Mouse (Mus musculus) embryo, embryonic 9.5 days (tissue): ENCODE results near the gene Trex2.

Source experiments
- DNase-seq: peaks from one replicate; pipeline ENCODE4 v3.0.0-alpha.2; 2017; ENCODE audit errors: extremely low spot score

Gene Trex2

DNA sequence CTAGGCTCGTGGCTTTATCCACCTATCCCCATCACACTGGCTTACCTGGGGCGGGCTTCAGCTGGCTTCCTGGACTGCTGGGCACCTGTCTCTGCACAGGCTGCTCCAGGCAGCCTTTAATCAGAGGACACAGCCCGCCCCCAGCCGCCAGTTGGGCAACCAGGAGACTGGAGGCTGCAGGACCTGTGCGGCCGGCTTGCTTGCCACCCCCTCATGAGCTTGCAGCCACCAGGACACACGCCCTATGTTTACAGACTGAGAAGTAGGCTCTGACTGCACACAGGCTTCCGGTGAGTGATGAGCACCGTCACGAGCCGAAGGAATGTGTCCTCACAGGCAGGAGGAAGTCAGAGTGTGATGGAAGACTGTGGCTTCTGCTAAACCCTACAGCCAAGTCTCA, at the start of gene Trex2:
TSS of gene Trex2 (minus strand) at position 93 of the 400 bp plus-strand sequence.
- DNase-seq: no peak

DNA sequence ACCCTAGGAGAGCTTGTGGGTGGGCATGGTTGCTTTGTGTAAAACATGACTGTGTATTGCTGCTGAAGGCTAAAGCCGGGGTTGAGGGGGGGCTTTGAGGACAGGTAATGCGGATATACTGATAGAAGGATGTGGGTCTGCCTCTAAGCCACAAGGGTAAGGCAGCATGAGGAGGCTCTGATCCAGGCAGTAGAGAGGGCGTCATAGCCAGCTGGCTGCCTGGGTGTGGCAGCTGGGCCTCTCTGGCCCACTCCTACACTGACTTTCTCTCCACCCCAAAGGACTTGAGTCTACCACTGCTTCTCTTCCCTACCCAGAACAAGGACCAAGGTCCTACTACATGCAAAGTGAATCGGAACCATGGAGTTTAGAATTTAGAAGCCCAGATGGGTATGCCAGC, 49.7 kb upstream of the Trex2 start:
- DNase-seq: no peak

DNA sequence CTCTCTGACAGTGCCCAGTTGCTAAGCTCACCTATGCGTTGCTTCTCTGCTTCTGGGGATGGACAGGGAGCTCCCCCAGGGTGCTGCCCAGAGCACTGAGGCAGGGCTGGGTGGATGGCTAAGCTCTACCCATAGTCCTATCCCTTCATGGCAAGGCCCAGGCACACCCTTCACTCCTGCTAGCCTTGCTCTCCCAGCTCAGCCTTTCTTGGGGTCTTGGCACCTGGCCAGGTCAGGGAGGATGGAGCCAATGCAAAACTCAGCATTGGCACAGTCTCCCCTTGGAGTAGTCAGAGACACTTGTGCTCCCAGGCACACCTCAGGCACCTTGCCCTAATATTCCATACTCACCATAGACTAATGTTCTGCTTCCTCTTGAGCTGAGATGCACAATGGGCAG, 48.9 kb upstream of the Trex2 start:
- no peak for DNase-seq

DNA sequence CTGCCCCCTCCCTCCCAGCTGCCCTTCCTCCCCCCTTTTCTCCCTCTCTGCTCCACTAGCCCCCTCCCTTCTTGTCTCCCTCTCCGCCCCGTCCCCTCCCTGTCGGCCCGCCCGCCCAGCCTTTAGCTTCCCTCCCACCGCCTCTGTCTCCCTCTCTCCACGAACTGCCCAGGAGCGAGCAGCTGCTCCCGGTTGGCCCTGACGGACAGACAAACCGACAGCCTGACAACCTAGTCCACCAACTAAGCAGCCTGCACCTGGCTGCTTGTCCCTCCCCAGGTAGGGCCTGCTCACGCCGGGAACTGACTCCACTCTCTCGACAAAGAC, 48.3 kb upstream of the Trex2 start, which contains the start of gene Bgn:
TSS of gene Bgn (plus strand) at position 119 of the 327 bp plus-strand sequence.
- no peak for DNase-seq

DNA sequence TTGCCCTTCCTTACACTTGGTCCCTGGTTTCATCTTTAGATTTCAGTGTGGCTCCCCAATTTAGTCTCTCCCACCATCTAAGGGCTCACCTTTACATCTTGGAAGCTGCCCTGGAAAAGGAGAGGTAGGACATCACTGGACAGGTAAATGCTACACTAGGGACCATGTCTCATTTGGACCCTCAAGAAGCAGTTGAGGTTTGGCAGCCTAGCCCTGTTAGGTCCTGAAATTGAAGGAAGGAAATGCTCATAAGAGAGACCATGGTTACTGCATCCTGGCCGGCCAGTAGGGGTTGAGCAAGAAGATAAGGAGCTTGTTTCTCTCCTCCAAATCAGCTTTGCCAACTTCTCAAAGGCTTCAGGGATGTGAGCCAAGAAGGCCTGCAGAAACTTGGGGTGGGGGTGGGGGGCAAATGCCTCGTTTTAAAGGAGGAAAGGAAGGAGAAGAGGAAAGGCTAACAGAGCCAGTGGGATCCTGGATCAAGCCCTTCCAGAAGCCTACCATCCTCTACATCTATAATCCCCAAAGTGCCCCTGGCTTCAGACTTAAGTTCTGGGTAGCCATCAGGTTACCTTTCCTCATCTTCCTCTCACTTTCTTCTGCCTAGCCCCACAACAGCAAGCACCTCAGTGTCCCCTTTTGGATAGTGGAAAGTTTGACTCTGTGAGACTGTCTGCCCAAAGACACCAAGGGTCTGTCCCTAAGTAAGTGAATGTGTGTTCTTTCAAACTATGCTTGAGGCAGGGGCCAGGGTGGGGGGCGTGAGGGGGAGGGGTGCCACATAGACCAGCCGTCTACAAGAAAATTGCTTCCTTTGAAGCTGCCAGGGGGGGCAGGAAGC, 47.7 kb upstream of the Trex2 start:
- DNase-seq: no peak

DNA sequence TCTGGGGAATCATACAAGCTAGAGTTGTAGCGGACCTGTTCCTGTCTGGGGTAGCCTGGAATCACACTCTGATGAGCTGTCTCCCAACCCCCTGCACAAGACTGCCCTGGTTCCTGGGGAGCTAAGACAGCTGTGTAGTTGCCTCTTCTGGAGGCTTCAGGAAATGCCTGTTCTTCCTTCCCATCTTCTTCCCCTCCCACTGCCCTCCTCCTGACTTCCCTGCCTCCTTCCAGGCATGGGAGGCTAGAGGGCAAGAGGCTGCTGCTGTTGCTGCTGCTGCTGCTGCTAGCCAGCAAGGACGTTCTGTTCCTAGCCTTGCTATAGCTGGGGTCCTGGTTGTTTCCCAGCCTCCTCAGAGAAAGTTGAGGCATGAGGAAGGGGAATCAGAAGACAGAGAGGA, 45.2 kb upstream of the Trex2 start:
- no peak for DNase-seq

DNA sequence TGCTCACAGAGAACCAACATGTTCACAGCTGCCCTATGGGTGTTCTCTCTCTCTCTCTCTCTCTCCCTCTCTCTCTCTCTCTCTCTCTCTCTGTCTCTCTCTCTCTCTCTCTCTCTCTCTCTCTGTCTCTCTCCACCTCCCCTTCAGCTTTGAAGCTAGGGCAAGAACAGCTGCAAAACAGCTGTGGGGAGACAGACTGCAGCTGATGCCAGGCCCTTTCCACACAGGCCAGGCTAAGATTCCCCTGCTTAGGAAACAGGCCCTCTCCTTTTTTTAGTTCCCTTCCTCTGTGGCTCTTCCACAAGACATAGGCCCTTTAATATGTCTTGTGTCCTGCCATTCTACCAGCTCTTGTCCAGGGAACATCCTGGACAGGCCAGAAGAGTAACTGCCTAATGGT, 44.5 kb upstream of the Trex2 start:
- DNase-seq: no peak

DNA sequence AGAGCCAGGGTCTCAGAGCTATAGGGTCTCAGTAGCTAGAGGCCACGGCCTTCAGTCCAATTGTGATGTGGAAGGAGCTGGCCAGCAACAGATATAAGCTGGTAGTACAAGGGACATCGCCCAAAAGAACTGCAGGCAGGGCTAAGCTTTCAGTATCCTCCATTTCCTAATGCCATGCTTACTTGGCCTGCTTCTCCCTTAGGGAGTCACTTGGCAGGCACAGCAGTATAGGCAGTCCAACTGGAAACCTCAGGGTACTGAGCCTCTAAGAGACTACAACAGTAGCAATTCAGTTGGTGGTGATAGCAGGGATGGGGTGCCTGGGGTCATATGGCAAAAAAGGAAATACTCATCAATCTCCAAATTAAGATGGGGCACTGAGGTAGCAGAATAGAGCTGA, 42.4 kb upstream of the Trex2 start:
- DNase-seq: no peak

DNA sequence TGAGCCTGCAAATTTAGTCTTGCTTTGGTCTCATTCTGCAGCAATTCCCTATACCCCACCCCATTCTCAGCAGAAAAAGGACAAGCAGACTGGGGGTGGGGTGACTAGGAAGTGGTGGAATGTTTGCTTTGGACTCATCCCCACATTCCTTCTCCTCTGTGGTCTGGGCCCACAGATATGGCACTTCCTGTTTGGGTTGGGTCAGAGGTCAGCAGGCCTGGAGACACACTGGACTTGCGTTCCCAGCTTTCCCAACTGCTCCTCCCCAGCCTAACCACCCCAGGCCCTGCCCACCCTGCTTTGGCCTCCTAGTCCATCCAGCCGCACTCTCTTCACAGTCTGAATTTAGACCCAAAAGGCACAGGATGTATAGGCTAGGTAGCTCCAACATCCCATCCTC, 41.5 kb upstream of the Trex2 start:
- DNase-seq: no peak

DNA sequence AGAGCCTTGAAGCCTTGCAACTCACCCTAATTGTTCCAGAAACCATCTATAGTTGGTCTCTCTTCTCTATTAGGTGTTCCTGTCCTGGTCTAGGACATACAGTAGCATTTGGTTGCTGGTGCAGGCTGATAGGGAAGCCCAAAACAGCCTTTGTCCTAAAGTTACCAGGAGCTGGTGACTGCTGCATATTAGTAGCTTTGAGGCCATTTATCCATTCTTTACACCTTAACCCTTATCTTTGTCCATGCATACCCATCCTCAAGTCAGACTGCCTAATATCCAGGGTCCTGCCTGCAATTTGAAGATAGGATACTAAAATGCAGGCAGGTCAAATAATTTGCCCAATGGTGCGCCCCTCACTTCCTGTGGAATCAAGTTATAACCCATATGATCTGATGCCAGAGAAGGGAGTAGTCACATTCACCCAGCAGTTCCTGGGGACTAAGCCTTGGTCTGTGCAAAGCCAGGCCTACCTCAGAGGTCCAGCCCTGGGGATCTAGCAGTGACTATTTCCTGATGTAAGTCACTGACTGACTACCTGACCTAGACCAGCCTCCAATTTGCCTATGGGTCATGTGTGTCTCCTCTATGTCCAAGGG, 40.6 kb upstream of the Trex2 start:
- no peak for DNase-seq

DNA sequence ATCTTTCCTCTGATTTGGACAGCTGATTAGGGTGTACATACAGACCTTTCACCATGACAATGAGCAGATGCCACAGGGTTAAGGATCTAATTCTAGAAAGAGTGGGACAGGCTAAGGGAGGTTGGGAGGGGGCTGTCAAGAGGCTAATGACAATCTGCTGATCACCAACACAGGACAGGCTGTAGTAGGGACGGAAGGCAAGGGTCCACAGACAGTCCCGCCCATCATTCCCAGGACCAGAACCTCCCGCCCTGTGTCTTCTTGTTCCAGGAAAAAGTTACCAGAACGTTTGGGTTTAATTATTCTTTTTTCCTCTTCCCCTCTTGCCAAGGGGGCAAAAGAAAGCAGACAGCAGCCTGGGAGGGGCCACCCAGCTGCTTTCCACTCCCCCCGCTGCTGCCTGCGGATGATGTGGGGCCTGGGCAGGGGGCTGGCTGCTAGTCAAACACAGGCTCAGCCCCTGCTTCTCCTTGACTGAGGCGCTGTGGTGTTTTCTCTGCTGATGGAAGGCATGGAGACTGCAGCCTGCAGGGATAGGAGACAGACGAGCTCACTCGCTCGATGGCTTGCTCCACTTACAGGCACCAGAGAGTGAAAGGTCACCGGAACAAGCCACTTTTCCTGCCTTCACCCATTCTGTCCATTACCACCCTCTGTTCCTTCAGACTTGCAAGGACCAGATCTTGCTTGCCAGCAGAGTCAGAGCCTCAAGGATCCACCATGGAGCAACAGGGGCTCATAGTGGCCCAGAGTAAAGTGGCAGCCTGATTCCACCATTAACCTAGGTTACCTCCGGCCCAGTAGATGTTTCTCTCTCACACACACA, 39.4 kb upstream of the Trex2 start:
- no peak for DNase-seq

DNA sequence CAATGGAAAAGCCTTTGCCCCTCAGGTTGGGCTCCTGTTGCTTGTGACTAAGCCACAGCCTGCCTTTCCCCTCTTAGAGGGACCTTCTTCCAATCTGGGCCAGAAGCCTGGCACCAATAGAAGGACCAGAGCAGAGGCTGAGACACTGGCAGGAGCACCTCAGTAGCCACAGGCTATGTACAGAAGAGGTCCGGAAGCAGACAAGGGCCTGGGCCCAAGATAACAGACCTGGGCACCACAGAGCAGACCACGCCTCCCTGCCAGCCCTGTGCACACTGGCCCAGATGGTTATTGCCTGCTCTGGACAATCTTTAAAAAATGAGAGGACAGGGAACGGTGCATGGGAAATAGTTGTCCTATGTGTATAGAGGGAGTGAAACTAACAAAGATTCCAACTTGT, 36.6 kb upstream of the Trex2 start:
- no peak for DNase-seq

DNA sequence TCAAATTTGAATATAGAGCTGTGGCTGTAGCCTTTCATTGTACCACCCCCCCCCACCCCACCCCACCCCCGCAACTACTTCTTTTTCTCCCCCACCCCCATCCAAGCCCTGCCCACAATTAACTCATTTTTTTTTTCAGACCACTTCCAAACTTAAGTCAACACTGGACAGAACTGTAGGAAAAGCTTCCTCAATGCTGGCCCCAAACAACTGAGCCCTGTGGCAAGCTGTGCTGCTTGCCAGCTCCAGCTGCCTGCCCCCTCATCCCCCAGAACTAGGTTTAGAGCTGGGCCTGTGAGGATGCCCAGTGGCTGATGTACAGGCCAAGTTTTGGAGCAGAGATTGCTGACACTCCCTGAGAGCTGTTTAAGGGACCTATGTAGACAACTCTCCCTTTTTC, 33.6 kb upstream of the Trex2 start:
- DNase-seq: no peak

DNA sequence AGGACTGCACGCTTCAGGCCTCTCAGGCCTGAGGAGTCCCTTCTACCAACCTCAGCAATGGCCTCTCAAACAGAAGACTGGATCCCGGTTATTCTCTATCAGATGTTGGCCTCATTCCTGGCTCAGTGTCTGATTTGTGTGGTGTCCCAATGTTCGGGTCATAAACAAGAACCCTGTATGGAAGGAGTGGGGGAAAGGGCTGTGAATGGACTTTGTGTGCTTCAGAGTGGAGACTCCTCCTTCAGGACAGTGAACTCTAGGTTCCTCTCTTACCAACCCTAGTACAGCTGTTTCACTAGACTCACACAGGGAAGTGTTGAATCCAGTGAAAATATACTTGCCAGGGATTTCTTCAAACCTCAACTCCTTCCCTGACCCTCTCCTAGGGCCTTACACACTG, 33.2 kb upstream of the Trex2 start:
- no peak for DNase-seq

DNA sequence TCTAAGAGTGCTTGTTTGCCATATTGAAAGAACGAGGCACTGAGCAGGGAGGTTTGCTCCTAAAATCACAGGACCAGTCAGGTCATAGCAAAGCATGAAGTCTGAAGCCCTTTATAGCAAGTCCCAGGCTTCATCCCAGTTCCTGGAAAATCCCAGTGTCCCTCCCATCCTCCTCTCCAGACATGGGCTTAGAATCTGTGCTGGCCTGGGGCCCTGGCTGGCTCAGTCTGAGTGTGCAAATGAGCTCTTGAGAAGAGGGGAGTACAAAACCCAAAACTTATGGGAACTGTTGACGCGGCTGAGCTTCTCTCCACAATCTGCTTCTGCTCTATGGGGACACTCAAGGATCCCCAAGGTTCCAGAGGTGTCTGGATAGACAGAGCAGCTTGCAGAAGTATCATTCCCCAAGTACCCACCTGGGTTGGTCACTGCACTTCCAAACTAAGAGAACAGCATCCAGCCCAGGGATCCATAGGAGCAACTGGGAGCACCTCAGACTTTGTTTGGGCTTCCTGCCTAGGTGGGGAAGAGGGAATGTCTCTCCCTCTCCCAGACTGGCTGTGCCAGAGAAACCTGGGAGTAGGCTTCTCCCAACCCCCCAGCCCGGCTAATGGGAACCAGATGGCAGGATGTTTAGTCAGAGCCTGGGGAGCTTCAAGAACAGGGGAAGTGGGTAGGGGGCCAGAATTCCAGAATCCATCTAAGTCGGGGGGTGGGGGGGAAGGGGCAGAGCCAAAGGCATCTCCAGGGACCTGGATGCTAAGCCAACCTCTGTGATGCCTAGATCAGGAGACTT, 32.5 kb upstream of the Trex2 start:
- DNase-seq: peak; percentile 58

DNA sequence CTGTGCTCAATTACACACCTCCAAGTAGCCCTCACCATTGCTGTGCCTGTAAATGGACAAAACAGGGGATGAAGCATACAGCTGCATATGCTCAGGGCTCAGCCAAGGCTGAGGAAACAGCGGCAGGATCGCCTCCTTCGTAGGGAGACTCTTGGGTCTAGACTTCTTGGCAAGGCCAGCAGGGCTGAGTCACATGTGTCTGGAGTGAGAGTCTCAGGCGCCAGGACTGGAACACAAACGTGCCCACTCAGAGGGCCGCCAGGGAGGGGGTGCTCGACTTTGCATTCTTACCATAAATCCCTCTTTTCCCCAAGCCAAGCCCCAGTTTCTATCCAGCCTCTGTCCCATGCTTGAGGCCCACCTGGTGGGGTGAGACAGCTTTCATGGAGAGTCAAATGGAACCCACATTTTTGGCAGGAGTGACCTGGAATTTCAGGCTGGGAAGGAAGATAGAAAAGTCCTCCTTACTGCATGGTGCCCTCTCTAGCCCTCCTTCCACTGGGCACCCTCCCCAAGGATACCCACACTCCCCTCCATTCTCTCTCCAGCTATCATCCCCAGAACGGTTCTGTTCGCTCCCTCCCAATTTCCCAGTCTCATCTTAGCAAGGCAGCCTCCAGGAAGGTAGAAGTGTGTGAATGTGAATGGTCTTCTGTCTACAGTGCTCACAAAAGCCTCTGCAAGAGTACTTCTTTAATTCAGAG, 30.5 kb upstream of the Trex2 start:
- no peak for DNase-seq

DNA sequence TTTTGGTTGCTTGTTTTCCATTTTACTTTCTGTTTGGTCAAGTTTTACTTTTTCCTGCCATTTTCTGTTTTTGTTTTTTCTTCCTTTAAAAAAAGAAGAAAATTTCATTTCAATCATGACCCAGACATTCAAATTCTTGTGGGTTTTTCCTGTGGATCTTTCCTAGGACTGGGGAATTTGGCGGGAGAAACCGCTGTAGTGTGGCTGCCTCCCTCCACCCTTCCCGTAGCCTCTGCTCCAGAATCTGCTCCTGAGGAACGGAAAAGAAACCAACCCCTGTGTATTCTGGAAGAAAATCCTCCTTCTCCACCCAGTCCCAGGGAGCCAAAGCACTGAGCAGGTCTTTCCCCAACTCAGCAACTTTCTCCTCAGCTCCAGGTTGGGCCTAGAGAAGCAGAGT, 25.6 kb upstream of the Trex2 start:
- DNase-seq: no peak

DNA sequence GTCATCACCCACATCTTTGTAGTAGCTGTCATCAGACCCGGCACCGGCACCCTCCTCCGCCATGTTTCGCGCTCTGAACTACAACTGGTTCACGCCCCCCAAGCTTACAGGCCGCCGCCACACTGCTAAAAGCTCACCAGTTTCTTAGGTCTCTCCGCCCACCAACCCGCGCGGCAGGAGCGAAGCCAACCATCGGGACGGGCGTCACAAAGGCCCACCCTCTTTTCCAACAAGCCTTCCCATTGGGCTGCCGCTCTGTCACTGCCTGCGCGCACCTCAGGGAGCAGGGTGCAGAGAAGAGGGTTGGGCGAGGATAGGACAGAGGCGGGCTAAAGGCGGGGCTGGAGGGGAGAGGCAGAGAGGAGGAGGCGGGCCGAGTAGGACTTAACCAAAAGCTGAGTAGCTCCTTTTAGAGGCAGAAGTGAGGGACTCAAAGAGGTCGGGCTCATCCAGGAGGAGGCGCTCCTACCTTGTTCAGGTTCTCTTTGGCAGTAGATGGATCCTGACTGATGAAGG, 23.8 kb upstream of the Trex2 start, which contains the start of gene Haus7:
TSS of gene Haus7 (minus strand) at position 168 of the 516 bp plus-strand sequence.
- DNase-seq: peak; percentile 87

DNA sequence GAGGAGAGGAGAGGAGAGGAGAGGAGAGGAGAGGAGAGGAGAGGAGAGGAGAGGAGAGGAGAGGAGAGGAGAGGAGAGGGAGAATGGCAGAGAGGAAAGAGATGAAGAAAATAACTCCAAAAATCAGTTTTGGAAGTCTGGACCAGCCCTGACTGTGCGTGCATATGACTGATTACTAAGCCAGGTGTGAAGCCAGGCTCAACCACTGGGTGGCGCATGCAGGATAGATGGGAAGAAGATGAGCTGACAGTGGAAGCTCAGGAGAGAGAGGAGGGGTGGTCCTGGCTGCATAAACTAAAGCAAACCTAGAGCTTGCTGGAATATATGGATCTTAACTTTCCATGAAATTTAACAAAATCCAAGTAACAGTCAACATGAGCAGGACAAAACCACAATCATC, 16.8 kb upstream of the Trex2 start:
- peak; percentile 26 for DNase-seq

DNA sequence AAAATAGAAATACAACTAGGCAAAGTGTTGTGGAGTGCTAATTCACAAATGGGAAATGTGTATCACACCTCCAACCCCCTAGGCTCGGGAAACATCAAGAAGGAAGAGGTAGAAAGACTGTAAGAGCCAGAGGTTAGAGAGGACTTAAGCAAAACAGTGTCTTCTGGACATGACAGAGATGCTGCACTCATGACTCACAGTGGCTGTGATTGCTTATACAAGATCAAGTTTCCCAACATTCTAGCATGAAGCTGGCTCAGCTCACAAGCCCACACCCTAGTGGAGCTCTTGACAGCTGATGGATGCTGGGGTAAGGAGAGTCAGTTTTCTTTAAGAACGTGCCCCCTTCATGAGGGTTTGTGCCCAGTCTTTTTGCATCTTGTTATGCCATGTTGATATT, 6.3 kb upstream of the Trex2 start:
- no peak for DNase-seq

DNA sequence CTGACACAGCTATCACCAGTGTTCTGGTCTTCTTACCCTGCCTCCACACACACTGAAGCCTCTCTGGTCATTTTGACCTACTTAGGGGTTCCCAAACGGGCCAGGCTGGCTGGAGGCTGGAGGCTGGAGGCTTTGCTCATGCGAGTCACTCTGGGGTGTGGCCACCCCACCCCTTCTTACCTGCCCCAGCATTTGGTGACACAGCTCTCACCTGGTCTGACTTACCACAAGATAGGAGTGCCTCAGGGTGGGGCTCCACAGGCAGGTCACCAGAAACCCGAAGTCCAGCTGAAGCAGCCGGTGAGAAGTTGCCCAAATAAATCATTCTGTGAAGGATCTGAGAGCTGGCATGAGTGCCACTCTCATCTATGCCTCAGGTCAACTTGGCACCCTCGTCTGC, 2.3 kb downstream of the Trex2 start:
- DNase-seq: no peak
